Mouse (Mus musculus) heart, embryonic 15.5 days (tissue): Measurements from ENCODE around the gene Babam1. TPM values are rescaled to one million over a fixed set of nuclear protein-coding genes. Genes with fewer than 3 reads are reported as not detected.
"Not testable (repeated sequence)": the region's sequence is repeated elsewhere in the genome, so short reads cannot be mapped to it uniquely, and the experiment has no call there.

Source experiments
- ATAC-seq: fragments of 200-750 bp; cut with Nextera tagmentation; replicated peaks from 2 replicates; pipeline ENCODE4 v1.8.0; 2017; ENCODE audit warnings: low read depth, moderate TSS enrichment; ENCODE audit not compliant: insufficient number of reproducible peaks, insufficient read depth, low FRiP score
- H3K27ac ChIP-seq: fragments of 300-500 bp; sonication (generic); 2 replicates; pipeline ENCODE4 v1.5.1; 2015; ENCODE audit warnings: mild to moderate bottlenecking, inconsistent platforms
- H3K27me3 ChIP-seq: fragments of 300-500 bp; sonication (generic); 2 replicates; pipeline ENCODE4 v1.6.1; 2015; ENCODE audit warnings: inconsistent platforms
- H3K36me3 ChIP-seq: fragments of 300-500 bp; sonication (generic); 2 replicates; pipeline ENCODE4 v1.6.1; 2015; ENCODE audit warnings: mild to moderate bottlenecking, inconsistent platforms
- H3K4me1 ChIP-seq: fragments of 300-500 bp; sonication (generic); replicated peaks from 2 replicates; pipeline ENCODE4 v1.6.1; 2015; ENCODE audit warnings: inconsistent platforms
- H3K4me2 ChIP-seq: fragments of 300-500 bp; sonication (generic); 2 replicates; pipeline ENCODE4 v1.6.1; 2015; ENCODE audit warnings: inconsistent platforms, mild to moderate bottlenecking, moderate library complexity
- H3K4me3 ChIP-seq: fragments of 300-500 bp; sonication (generic); 2 replicates; pipeline ENCODE4 v1.5.1; 2015; ENCODE audit warnings: mild to moderate bottlenecking, inconsistent platforms
- H3K9ac ChIP-seq: fragments of 300-500 bp; sonication (generic); 2 replicates; pipeline ENCODE4 v1.6.1; 2015; ENCODE audit warnings: mild to moderate bottlenecking, inconsistent platforms
- H3K9me3 ChIP-seq: fragments of 300-500 bp; sonication (generic); replicated peaks from 2 replicates; pipeline ENCODE4 v1.6.1; 2016; ENCODE audit warnings: inconsistent platforms
- WGBS: fragments of 180-500 bp; shearing (Covaris S2); methylation state at CpG from one replicate; pipeline ENCODE4 v1.1.7; 2015; ENCODE audit warnings: mixed read lengths; 5-methylcytosine and 5-hydroxymethylcytosine counted together
- polyA plus RNA-seq: library from polyadenylated mRNA; unstranded; fragments of >200 nt; fragmentation: Nextera tagmentation; extraction: Ambion mirVana; gene quantifications from 2 replicates; pipeline ENCODE4 v1.2.1, GENCODE M21; 2015

Babam1 gene
- polyA plus RNA-seq, 1 experiment from 2014 or later, result 75.5 TPM

- Histone ChIP-seq H3K9ac (no peak overlapping the region), H3K4me3 (no peak overlapping the region), H3K27ac (no peak overlapping the region), H3K4me1 (peaks cover 26% of the 10 kb centered on the region), H3K9me3 (no peaks in the 10 kb centered on the region), H3K27me3 (no peaks in the 10 kb centered on the region), H3K4me2 (no peak overlapping the region), H3K36me3 (peaks cover 18% of the 10 kb centered on the region; the same call in 1 of the 2 replicates)
- no peak for ATAC-seq
- 91% methylated on average over 4 of the region's 4 CpGs for WGBS
These were observed 11.6 kb downstream of the Babam1 start for GRCm38 (mm10) chr8:71408231-71408630.

- H3K27me3 ChIP-seq, result no peaks in the 10 kb centered on the region; the same call in 1 of the 2 replicates
- H3K9me3 ChIP-seq, result no peaks in the 10 kb centered on the region
- ATAC-seq, result no peak
- no peak overlapping the region for H3K4me3 ChIP-seq
- no peak overlapping the region for H3K4me2 ChIP-seq
- H3K27ac ChIP-seq, result no peak overlapping the region
- H3K36me3 ChIP-seq, result peaks cover 18% of the 10 kb centered on the region; the same call in 1 of the 2 replicates
- 45% methylated on average over 11 of the region's 11 CpGs for WGBS
- peaks cover 10% of the 10 kb centered on the region for H3K4me1 ChIP-seq
- no peak overlapping the region for H3K9ac ChIP-seq
These were observed 15.0 kb downstream of the Babam1 start for GRCm38 (mm10) chr8:71411535-71412273.

GRCm38 (mm10) chr8:71422121-71422520, 25.5 kb downstream of the Babam1 start:
- no peak for ATAC-seq
- H3K9ac ChIP-seq, result no peak overlapping the region
- no peaks in the 10 kb centered on the region for H3K27me3 ChIP-seq
- no peak overlapping the region for H3K4me2 ChIP-seq
- no peaks in the 10 kb centered on the region for H3K4me1 ChIP-seq
- no peak overlapping the region for H3K27ac ChIP-seq
- H3K9me3 ChIP-seq, result no peaks in the 10 kb centered on the region
- no peak overlapping the region for H3K4me3 ChIP-seq
- no peaks in the 10 kb centered on the region for H3K36me3 ChIP-seq

- not testable (repeated sequence) for H3K27me3 ChIP-seq, H3K9ac ChIP-seq, H3K4me2 ChIP-seq, H3K4me3 ChIP-seq, H3K4me1 ChIP-seq, H3K36me3 ChIP-seq, ATAC-seq, H3K9me3 ChIP-seq, H3K27ac ChIP-seq
- WGBS, result 58% methylated on average over 1 of the region's 1 CpGs
These were observed 36.3 kb downstream of the Babam1 start for GRCm38 (mm10) chr8:71432935-71433334.

GRCm38 (mm10) chr8:71437041-71437440, 40.4 kb downstream of the Babam1 start:
- peaks cover 3% of the 10 kb centered on the region for H3K27me3 ChIP-seq
- H3K9me3 ChIP-seq, result peaks cover 2% of the 10 kb centered on the region; the same call in 1 of the 2 replicates
- H3K4me3 ChIP-seq, result no peak overlapping the region
- H3K36me3 ChIP-seq, result no peaks in the 10 kb centered on the region
- no peak overlapping the region for H3K4me2 ChIP-seq
- no peak overlapping the region for H3K27ac ChIP-seq
- H3K9ac ChIP-seq, result no peak overlapping the region
- no peak for ATAC-seq
- WGBS, result 42% methylated on average over 3 of the region's 3 CpGs
- H3K4me1 ChIP-seq, result no peaks in the 10 kb centered on the region

- H3K4me3 ChIP-seq, result no peak overlapping the region
- no peak for ATAC-seq
- under 1% methylated on average over 7 of the region's 7 CpGs for WGBS
- no peaks in the 10 kb centered on the region for H3K36me3 ChIP-seq
- no peak overlapping the region for H3K9ac ChIP-seq
- H3K4me2 ChIP-seq, result no peak overlapping the region
- H3K4me1 ChIP-seq, result no peaks in the 10 kb centered on the region
- H3K27ac ChIP-seq, result no peak overlapping the region
- H3K27me3 ChIP-seq, result peaks cover 23% of the 10 kb centered on the region
- H3K9me3 ChIP-seq, result no peaks in the 10 kb centered on the region
These were observed 44.7 kb downstream of the Babam1 start for GRCm38 (mm10) chr8:71441404-71441803.

GRCm38 (mm10) chr8:71445096-71445495, 48.4 kb downstream of the Babam1 start:
- Histone ChIP-seq H3K9me3 (no peaks in the 10 kb centered on the region), H3K9ac (no peak overlapping the region), H3K27ac (no peak overlapping the region), H3K4me1 (no peaks in the 10 kb centered on the region), H3K4me2 (no peak overlapping the region), H3K27me3 (peaks cover 23% of the 10 kb centered on the region), H3K36me3 (no peaks in the 10 kb centered on the region), H3K4me3 (no peak overlapping the region)
- 72% methylated on average over 7 of the region's 7 CpGs for WGBS
- no peak for ATAC-seq

GRCm38 (mm10) chr8:71451337-71451736, 54.7 kb downstream of the Babam1 start:
- Histone ChIP-seq H3K27ac (no peak overlapping the region), H3K27me3 (no peaks in the 10 kb centered on the region; the same call in 1 of the 2 replicates), H3K4me2 (no peak overlapping the region), H3K9me3 (no peaks in the 10 kb centered on the region), H3K9ac (no peak overlapping the region), H3K4me1 (no peaks in the 10 kb centered on the region), H3K36me3 (no peaks in the 10 kb centered on the region), H3K4me3 (no peak overlapping the region)
- 61% methylated on average over 4 of the region's 4 CpGs for WGBS
- no peak for ATAC-seq

GRCm38 (mm10) chr8:71451777-71452176, 55.1 kb downstream of the Babam1 start:
- WGBS, result 47% methylated on average over 11 of the region's 11 CpGs

GRCm38 (mm10) chr8:71452669-71453068, 56.0 kb downstream of the Babam1 start:
- H3K4me3 ChIP-seq, result no peak overlapping the region
- WGBS, result 57% methylated on average over 2 of the region's 2 CpGs

More at GRCm38 (mm10) chr8:71451777-71452176, 55.1 kb downstream of the Babam1 start:
- no peaks in the 10 kb centered on the region for H3K4me1 ChIP-seq
- no peaks in the 10 kb centered on the region for H3K9me3 ChIP-seq
- ATAC-seq, result no peak
- H3K27ac ChIP-seq, result no peak overlapping the region
- H3K4me3 ChIP-seq, result no peak overlapping the region
- peaks cover under 1% of the 10 kb centered on the region; the same call in 1 of the 2 replicates for H3K36me3 ChIP-seq
- no peak overlapping the region for H3K4me2 ChIP-seq
- H3K9ac ChIP-seq, result no peak overlapping the region
- H3K27me3 ChIP-seq, result no peaks in the 10 kb centered on the region; the same call in 1 of the 2 replicates

More at GRCm38 (mm10) chr8:71452669-71453068, 56.0 kb downstream of the Babam1 start:
- H3K9ac ChIP-seq, result no peak overlapping the region
- no peak overlapping the region for H3K4me2 ChIP-seq
- H3K9me3 ChIP-seq, result no peaks in the 10 kb centered on the region
- H3K36me3 ChIP-seq, result peaks cover 4% of the 10 kb centered on the region; the same call in 1 of the 2 replicates
- no peaks in the 10 kb centered on the region; the same call in 1 of the 2 replicates for H3K27me3 ChIP-seq
- no peak for ATAC-seq
- no peak overlapping the region for H3K27ac ChIP-seq
- H3K4me1 ChIP-seq, result no peaks in the 10 kb centered on the region
